Mouse (Mus musculus): ENCODE measurements at regions not wholly inside any gene's neighbourhood (a gene's known extent, or its start where the extent isn't known, plus 50 kb on each side); places are given as distances from the start of the nearest gene placed in this dataset.

DNA sequence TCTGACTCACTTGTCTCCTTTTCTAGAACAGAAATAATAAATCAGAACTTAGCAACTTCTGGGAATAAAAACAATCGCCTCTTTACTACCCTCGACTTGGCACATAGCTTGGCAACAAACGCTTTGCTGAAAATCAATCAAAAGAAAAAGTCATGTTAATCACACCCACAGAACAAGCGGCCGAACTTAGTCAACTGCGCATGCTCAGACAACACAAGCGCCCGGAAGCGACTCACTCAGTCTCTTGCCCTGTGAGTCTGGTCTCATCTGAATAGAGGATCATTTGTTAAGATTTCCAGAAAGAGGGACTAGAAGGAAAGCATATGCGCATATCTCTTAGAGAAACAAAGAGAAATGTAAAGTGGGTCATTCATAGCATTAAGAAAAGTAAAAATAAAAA is 375.8 kb downstream of the Gpd2 start:
- DNase-seq, result peak; percentile 3

- no peak for DNase-seq
These were observed 377.2 kb downstream of the Gpd2 start for GRCm38 (mm10) chr2:57614587-57614991.

DNA sequence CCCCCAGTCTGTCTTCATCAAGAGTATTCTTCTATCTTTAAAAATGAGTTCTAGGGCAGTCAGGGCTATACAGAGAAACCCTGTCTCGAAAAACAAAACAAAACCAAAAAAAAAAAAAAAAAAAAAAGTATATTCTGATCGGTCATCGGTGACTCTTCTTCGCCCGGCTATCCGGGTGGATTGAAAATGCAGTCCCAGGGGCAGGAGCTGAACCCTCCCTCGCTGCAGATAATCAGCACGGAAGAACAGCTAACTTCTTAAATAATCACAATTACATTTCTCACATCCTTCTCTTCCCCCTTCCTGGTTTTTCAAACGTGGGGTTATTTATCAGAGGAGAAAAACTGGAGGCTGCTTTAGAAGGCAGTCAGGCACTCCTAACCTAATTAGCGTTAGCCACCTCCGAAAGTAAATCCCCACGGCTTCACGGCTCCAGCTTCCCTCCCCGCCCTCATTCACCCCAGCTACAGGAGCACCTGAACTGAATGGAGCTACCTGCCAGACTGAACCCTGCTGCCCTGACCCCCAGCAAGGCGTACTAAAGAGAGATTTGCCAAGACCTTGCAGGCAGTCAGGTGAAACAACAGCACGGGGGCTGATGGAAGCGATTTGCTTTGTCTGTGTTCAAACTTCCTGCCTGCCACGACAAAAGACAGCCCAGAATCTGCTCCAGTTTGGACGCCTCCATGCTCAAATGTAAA is 379.2 kb downstream of the Gpd2 start:
- no peak for DNase-seq

- no peak for DNase-seq
These were observed 379.8 kb downstream of the Gpd2 start for GRCm38 (mm10) chr2:57617258-57617657.

GRCm38 (mm10) chr2:57644117-57644516 is 353.6 kb upstream of the Galnt5 start:
- no peak for DNase-seq

- DNase-seq, result no peak
These were observed 353.1 kb upstream of the Galnt5 start for GRCm38 (mm10) chr2:57644541-57644940.

DNA sequence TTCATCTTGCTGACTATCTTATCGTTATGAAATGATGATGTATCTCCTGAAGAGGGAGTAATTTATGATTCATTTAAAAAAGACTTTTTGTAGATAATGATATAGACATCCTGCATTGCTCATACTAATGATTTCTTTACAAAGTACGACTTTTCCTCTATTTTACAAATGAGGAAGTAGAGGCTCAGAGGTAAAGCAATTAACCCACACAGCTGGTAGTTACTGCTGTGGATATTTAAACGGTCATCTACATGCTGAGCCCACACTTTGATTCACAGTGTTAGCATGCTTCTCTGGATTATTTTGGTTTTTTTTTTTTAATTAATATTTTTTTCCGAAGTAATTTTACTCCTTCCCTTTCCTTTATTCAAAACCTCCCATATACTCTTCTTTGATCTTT is 348.7 kb upstream of the Galnt5 start:
- DNase-seq, result no peak

- DNase-seq, result no peak
These were observed 340.3 kb upstream of the Galnt5 start for GRCm38 (mm10) chr2:57657409-57657808.

- no peak for DNase-seq
These were observed 335.8 kb upstream of the Galnt5 start for GRCm38 (mm10) chr2:57661838-57662237.

- no peak for DNase-seq
These were observed 325.6 kb upstream of the Galnt5 start for GRCm38 (mm10) chr2:57672007-57672643.

DNA sequence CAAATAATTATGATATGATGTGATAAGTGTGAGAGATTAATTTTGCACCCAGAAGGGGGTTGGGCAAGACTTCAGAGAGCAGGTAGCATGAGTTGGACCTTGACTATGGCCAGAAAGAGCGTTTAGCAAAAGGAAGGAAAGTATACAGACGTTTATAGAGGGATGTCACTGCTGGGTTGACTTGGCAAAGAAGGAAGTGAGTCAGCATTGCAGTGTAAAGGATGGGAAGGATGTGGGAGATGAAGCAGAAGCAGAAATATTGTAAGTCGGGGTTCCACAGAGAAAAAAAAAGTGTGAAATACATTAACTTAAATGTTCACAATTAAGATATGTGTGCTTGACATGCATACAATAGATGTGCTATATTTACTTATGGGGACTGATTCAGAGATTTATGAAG is 307.8 kb upstream of the Galnt5 start:
- DNase-seq, result no peak

- no peak for DNase-seq
These were observed 300.5 kb upstream of the Galnt5 start for GRCm38 (mm10) chr2:57696992-57697772.

GRCm38 (mm10) chr2:57698659-57699061 is 299.0 kb upstream of the Galnt5 start:
- no peak for DNase-seq

DNA sequence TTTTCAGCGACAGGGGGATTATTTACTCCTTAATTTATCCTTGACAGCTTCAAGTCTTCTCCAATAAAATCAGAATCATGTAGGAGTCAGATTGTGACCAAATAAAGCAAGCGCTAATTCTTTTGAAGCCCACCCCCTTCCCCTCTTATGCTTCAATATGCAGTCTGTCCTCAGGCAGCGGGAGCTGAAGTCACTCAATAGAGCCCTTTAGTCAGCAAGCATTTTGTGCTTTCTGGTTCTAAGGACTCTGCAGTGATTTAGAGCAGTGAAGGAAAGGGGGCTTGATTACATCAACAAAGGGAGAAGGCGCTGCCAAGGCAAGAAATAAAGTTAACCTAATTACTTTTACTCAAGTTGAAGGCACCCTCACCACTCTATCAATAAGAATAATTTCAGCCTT is 298.5 kb upstream of the Galnt5 start:
- DNase-seq, result no peak

DNA sequence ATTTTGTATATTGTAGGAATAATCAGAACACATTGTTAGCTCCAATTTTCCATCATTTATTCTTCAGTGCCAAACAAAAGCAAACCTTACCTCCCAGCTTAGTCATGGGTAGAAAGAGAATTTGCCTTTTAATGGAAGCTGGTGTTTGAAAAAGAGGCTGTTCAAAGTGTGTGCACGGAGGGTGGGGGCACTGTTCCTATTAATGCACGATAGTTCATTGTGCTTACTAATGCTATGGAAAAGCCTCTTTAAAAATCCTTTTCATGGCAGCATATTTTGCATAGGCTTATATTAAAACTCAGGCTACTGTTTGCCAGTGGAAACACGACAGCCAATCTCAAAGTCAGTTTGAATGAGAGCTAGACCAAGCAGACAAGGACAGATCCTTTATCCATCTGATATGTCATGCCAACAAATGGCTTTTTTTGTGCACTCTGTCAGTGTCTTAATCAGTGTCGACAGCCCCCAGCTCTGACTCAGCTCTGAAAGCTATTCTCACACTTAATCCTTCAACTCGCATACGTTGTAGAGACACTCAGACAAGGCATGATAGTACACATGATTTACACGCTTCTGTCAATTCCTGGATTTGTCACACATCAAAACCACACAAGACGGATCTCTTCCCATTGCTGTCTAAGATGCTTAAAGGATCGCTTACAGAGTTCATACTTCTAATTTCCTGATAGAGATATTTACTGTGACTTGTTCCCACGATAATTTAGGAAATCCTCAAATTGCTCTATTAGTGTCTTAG is 280.8 kb upstream of the Galnt5 start:
- DNase-seq, result no peak

Measured in adrenal gland, postnatal 25 days (tissue).